Mouse (Mus musculus): ENCODE measurements around the gene Adam11.

DNA sequence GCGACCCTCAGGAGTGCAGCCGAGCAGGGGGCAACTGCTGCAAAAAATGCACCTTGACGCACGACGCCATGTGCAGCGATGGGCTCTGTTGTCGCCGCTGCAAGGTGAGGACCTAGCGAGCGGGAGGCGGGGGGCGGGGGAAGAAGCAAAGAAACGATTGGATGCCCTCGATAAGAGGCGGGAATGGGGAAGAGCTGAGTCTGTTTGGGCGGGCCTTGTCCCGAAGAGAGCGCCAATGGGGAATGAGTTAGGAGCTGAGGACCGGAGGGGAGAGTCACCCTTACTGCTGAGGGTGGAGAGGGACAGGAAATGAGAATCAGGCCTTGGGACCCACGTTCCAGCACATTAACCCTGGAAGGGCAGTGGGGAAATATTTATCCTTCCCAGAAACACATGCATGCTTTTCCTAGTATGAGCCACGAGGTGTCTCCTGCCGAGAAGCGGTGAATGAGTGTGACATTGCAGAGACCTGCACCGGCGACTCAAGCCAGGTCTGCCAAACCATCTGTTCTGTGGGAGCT is 13.4 kb downstream of the Adam11 start:
- TF ChIP-seq POLR2A (IDR thresholded peaks at IDR 0.05; ENCODE audit: control insufficient read depth, low read depth, low read length) (peak; percentile 36; the same call in 1 of the 2 replicates), CTCF (IDR thresholded peaks at IDR 0.05; ENCODE audit: control insufficient read depth, insufficient read depth, insufficient replicate concordance, low read depth, low read length) (no peak)
